Mouse (Mus musculus): ENCODE results near the gene Fibp. TPM values are rescaled to one million over a fixed set of nuclear protein-coding genes. Genes with fewer than 3 reads are reported as not detected.

Fibp gene
- 95.1 and 99.4 TPM in 2 replicates for polyA plus RNA-seq (2015; fragmentation: Nextera tagmentation; extraction: Ambion mirVana)

GRCm38 (mm10) chr19:5460465-5460911 lies at the start of gene Fibp:
Gene Fibp (plus strand): TSS chr19:5460615.
- Histone ChIP-seq H3K27me3 (replicated peaks) (no peaks in the 10 kb centered on the region), H3K27ac (peak within 1 kb of the TSS; percentile 54), H3K4me2 (replicated peaks) (peak within 1 kb of the TSS; percentile 72), H3K4me1 (replicated peaks) (peaks cover 21% of the 10 kb centered on the region), H3K9me3 (no peaks in the 10 kb centered on the region), H3K4me3 (replicated peaks) (peak within 1 kb of the TSS; percentile 58), H3K9ac (peak within 1 kb of the TSS; percentile 73), H3K36me3 (peaks cover 9% of the 10 kb centered on the region; the same call in 1 of the 2 replicates)
- peak; percentile 79 for ATAC-seq
- WGBS = 0% methylated on average over 32 of the region's 32 CpGs

GRCm38 (mm10) chr19:5410641-5411040 lies 49.8 kb upstream of the Fibp start:
- ATAC-seq = no peak
- Histone ChIP-seq H3K9me3 (no peaks in the 10 kb centered on the region), H3K27ac (no peak overlapping the region), H3K4me1 (replicated peaks) (0 out of 2 replicates have a peak, but pooled peaks cover 7% of the 10 kb centered on the region), H3K9ac (no peak overlapping the region), H3K4me2 (replicated peaks) (no peak overlapping the region), H3K36me3 (no peaks in the 10 kb centered on the region), H3K4me3 (replicated peaks) (no peak overlapping the region), H3K27me3 (replicated peaks) (no peaks in the 10 kb centered on the region)
- WGBS = 79% methylated on average over 5 of the region's 5 CpGs

GRCm38 (mm10) chr19:5411961-5412360 lies 48.5 kb upstream of the Fibp start:
- no peak for ATAC-seq
- no peak overlapping the region for H3K4me2 ChIP-seq (replicated peaks)
- H3K4me3 ChIP-seq (replicated peaks) = no peak overlapping the region
- no peaks in the 10 kb centered on the region for H3K27me3 ChIP-seq (replicated peaks)
- 67% methylated on average over 5 of the region's 5 CpGs for WGBS
- 0 out of 2 replicates have a peak, but pooled peaks cover 3% of the 10 kb centered on the region for H3K4me1 ChIP-seq (replicated peaks)
- no peak overlapping the region for H3K27ac ChIP-seq
- no peaks in the 10 kb centered on the region for H3K36me3 ChIP-seq
- no peak overlapping the region for H3K9ac ChIP-seq
- H3K9me3 ChIP-seq = no peaks in the 10 kb centered on the region

GRCm38 (mm10) chr19:5413840-5414239 lies 46.6 kb upstream of the Fibp start:
- Histone ChIP-seq H3K9ac (no peak overlapping the region), H3K4me1 (replicated peaks) (no peaks in the 10 kb centered on the region), H3K4me2 (replicated peaks) (no peak overlapping the region), H3K27me3 (replicated peaks) (no peaks in the 10 kb centered on the region), H3K36me3 (no peaks in the 10 kb centered on the region), H3K9me3 (no peaks in the 10 kb centered on the region), H3K27ac (no peak overlapping the region), H3K4me3 (replicated peaks) (no peak overlapping the region)
- 63% methylated on average over 4 of the region's 4 CpGs for WGBS
- ATAC-seq = no peak

GRCm38 (mm10) chr19:5414534-5414957 lies 45.9 kb upstream of the Fibp start:
- H3K36me3 ChIP-seq = no peaks in the 10 kb centered on the region
- H3K9ac ChIP-seq = no peak overlapping the region
- 68% methylated on average over 2 of the region's 2 CpGs for WGBS

GRCm38 (mm10) chr19:5418750-5419466 lies 41.5 kb upstream of the Fibp start:
- no peaks in the 10 kb centered on the region for H3K27me3 ChIP-seq (replicated peaks)
- H3K4me1 ChIP-seq (replicated peaks) = peaks cover 7% of the 10 kb centered on the region
- H3K4me2 ChIP-seq (replicated peaks) = no peak overlapping the region
- peaks cover 8% of the 10 kb centered on the region; the same call in 1 of the 2 replicates for H3K36me3 ChIP-seq
- no peak overlapping the region for H3K27ac ChIP-seq
- ATAC-seq = no peak
- no peak overlapping the region for H3K4me3 ChIP-seq (replicated peaks)
- H3K9ac ChIP-seq = no peak overlapping the region
- WGBS = 94% methylated on average over 8 of the region's 8 CpGs
- no peaks in the 10 kb centered on the region for H3K9me3 ChIP-seq

More at GRCm38 (mm10) chr19:5414534-5414957, 45.9 kb upstream of the Fibp start:
- no peak overlapping the region for H3K4me2 ChIP-seq (replicated peaks)
- H3K4me1 ChIP-seq (replicated peaks) = no peaks in the 10 kb centered on the region
- no peak overlapping the region for H3K4me3 ChIP-seq (replicated peaks)
- H3K9me3 ChIP-seq = no peaks in the 10 kb centered on the region
- H3K27me3 ChIP-seq (replicated peaks) = no peaks in the 10 kb centered on the region
- H3K27ac ChIP-seq = no peak overlapping the region
- no peak for ATAC-seq

GRCm38 (mm10) chr19:5419630-5420029 lies 40.8 kb upstream of the Fibp start:
- Histone ChIP-seq H3K4me2 (replicated peaks) (no peak overlapping the region), H3K9ac (no peak overlapping the region), H3K4me3 (replicated peaks) (no peak overlapping the region), H3K27ac (no peak overlapping the region), H3K4me1 (replicated peaks) (peaks cover 9% of the 10 kb centered on the region), H3K9me3 (no peaks in the 10 kb centered on the region), H3K36me3 (peaks cover 8% of the 10 kb centered on the region; the same call in 1 of the 2 replicates), H3K27me3 (replicated peaks) (no peaks in the 10 kb centered on the region)
- no peak for ATAC-seq
- 90% methylated on average over 9 of the region's 9 CpGs for WGBS

- H3K4me1 ChIP-seq (replicated peaks) = peaks cover 9% of the 10 kb centered on the region
- H3K27me3 ChIP-seq (replicated peaks) = no peaks in the 10 kb centered on the region
- no peak overlapping the region for H3K9ac ChIP-seq
- no peak overlapping the region for H3K4me3 ChIP-seq (replicated peaks)
- no peak for ATAC-seq
- H3K36me3 ChIP-seq = peaks cover 8% of the 10 kb centered on the region; the same call in 1 of the 2 replicates
- WGBS = 88% methylated on average over 6 of the region's 6 CpGs
- no peak overlapping the region for H3K4me2 ChIP-seq (replicated peaks)
- H3K27ac ChIP-seq = no peak overlapping the region
- H3K9me3 ChIP-seq = no peaks in the 10 kb centered on the region
Observed at GRCm38 (mm10) chr19:5420579-5420978, 39.8 kb upstream of the Fibp start.

GRCm38 (mm10) chr19:5421784-5422183 lies 38.6 kb upstream of the Fibp start:
- 87% methylated on average over 5 of the region's 5 CpGs for WGBS
- Histone ChIP-seq H3K27ac (no peak overlapping the region), H3K4me1 (replicated peaks) (peaks cover 20% of the 10 kb centered on the region), H3K4me3 (replicated peaks) (no peak overlapping the region), H3K9ac (no peak overlapping the region), H3K36me3 (peaks cover 12% of the 10 kb centered on the region), H3K27me3 (replicated peaks) (no peaks in the 10 kb centered on the region), H3K4me2 (replicated peaks) (no peak overlapping the region), H3K9me3 (no peaks in the 10 kb centered on the region)
- no peak for ATAC-seq

GRCm38 (mm10) chr19:5422267-5422666 lies 38.1 kb upstream of the Fibp start:
- no peak overlapping the region for H3K9ac ChIP-seq
- ATAC-seq = no peak
- H3K27me3 ChIP-seq (replicated peaks) = no peaks in the 10 kb centered on the region
- H3K4me2 ChIP-seq (replicated peaks) = no peak overlapping the region
- H3K36me3 ChIP-seq = peaks cover 17% of the 10 kb centered on the region
- no peak overlapping the region for H3K27ac ChIP-seq
- peaks cover 25% of the 10 kb centered on the region for H3K4me1 ChIP-seq (replicated peaks)
- no peak overlapping the region for H3K4me3 ChIP-seq (replicated peaks)
- no peaks in the 10 kb centered on the region for H3K9me3 ChIP-seq
- WGBS = 87% methylated on average over 10 of the region's 10 CpGs

- H3K4me1 ChIP-seq (replicated peaks) = peaks cover 27% of the 10 kb centered on the region
- no peak overlapping the region for H3K27ac ChIP-seq
- H3K27me3 ChIP-seq (replicated peaks) = no peaks in the 10 kb centered on the region
- no peak for ATAC-seq
- no peaks in the 10 kb centered on the region for H3K9me3 ChIP-seq
- H3K36me3 ChIP-seq = peaks cover 17% of the 10 kb centered on the region
- H3K4me2 ChIP-seq (replicated peaks) = peak overlapping the region; percentile 92; the same call in 1 of the 2 replicates
- 87% methylated on average over 9 of the region's 9 CpGs for WGBS
- H3K4me3 ChIP-seq (replicated peaks) = 0 out of 2 replicates have a peak overlapping the region, but pooled peaks have one; percentile 83
- peak overlapping the region; percentile 85; the same call in 1 of the 2 replicates for H3K9ac ChIP-seq
Observed at GRCm38 (mm10) chr19:5422895-5423443, 37.4 kb upstream of the Fibp start.

GRCm38 (mm10) chr19:5423561-5423960 lies 36.9 kb upstream of the Fibp start:
- Histone ChIP-seq H3K4me3 (replicated peaks) (peak overlapping the region; percentile 83), H3K9me3 (no peaks in the 10 kb centered on the region), H3K4me1 (replicated peaks) (peaks cover 28% of the 10 kb centered on the region), H3K9ac (peak overlapping the region; percentile 85), H3K36me3 (peaks cover 17% of the 10 kb centered on the region), H3K4me2 (replicated peaks) (peak overlapping the region; percentile 92), H3K27me3 (replicated peaks) (no peaks in the 10 kb centered on the region), H3K27ac (no peak overlapping the region)
- 65% methylated on average over 12 of the region's 12 CpGs for WGBS
- no peak for ATAC-seq
